Mouse (Mus musculus) small intestine, adult 2 months (tissue): ENCODE measurements around the gene Hgf.

Experiments used
- CTCF ChIP-seq: fragments of 200-500 bp; IDR thresholded peaks from 2 replicates; pipeline ENCODE4 v1.5.1; 2012; ENCODE audit warnings: low read depth, mild to moderate bottlenecking, control low read depth, inconsistent platforms, low read length, moderate library complexity, mixed read lengths; ENCODE audit not compliant: insufficient replicate concordance, insufficient read length; ENCODE audit errors: extremely low read depth
- POLR2A ChIP-seq: fragments of 200-500 bp; IDR thresholded peaks from 2 replicates; pipeline ENCODE4 v1.6.1; 2012; ENCODE audit warnings: low read depth, mild to moderate bottlenecking, control low read depth, inconsistent platforms, low read length, moderate library complexity

DNA sequence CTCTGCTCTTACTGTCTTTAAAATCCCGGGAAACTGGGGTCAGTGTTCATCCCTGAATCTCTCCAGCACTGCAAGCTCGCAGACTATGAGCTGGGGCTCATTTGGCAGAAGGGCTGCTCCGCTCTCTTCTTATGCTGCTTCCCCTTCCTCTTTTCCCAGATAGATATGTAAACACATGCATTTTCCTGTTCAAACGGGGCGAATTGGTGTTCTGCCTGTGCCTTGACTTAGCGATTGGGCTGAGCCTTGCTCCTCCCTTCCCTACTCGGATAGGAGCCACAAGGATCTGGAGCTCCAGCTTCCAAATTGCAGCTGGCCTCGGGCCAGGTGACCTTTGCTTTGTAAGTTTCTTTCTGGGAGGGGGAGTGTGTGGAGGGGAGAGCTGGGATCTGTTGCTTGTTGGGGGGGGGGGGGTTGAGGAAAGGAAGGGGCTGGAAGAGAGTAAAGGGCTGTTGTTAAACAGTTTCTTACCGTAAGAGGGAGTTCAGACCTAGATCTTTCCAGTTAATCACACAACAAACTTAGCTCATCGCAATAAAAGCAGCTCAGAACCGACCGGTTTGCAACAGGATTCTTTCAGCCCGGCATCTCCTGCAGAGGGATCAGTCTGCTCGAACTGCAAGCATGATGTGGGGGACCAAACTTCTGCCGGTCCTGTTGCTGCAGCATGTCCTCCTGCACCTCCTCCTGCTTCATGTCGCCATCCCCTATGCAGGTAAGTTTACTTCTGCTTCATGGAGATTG, at the start of gene Hgf:
- TF ChIP-seq CTCF: no peak
- TF ChIP-seq POLR2A: no peak
